In genomic region chr6:29082776-29083354, GRCm38 (mm10) we compare ENCODE assay signal across 16 mouse cellular contexts. TPM values are rescaled to one million over a fixed set of nuclear protein-coding genes. Genes with fewer than 3 reads are reported as not detected.
A peak's percentile ranks its signal among the peaks of the same experiment; 100 is the strongest.
DNase-seq lines count a peak whose midpoint lies in the region; ATAC-seq and TF ChIP-seq lines count a peak whose summit lies in the region.
"Had no signal": no experiment of that assay in that cellular context is flagged by ENCODE, and none has a peak within 500 bp of the region (broad histone marks: within the 10 kb centered on the region; RNA-seq: fewer than 3 reads in every experiment).

No protein-coding gene starts in this region.

- no peak overlapping the region for H3K27ac ChIP-seq in stomach, postnatal 0 days (replicated peaks)
- H3K27ac ChIP-seq in cerebellum, adult 2 months (ENCODE audit: insufficient read depth, low read length), result no peak overlapping the region
- H3K27ac ChIP-seq: forebrain, embryonic 15.5 days; heart, embryonic 13.5 days; hindbrain, embryonic 15.5 days; kidney, postnatal 0 days; liver, embryonic 13.5 days had no signal

- peak; percentile 16 for DNase-seq in embryo, embryonic 10 days (ENCODE audit: low spot score)
- DNase-seq in embryo, embryonic 10.5 days (ENCODE audit: low spot score), result no peak
- peak; percentile 4 for DNase-seq in urinary bladder, adult 18-20 months (ENCODE audit: low spot score in 2 of 2)
- no peak for DNase-seq in urinary bladder, postnatal 25 days (ENCODE audit: low spot score)
- no peak for DNase-seq in brain, embryonic 14.5 days (ENCODE audit: low read depth)
- DNase-seq in stomach, postnatal 0 days (ENCODE audit: low spot score), result no peak
- no peak for DNase-seq in cerebellum, adult 2 months
- no peak for DNase-seq in thymus, postnatal 0 days (ENCODE audit: low spot score)
- DNase-seq: cerebellum, adult 11-12 months; gastrocnemius, postnatal 10 days; liver, embryonic 13.5 days had no signal

- H3K9ac ChIP-seq in stomach, postnatal 0 days (ENCODE audit: low read length), result no peak overlapping the region
- H3K9ac ChIP-seq: forebrain, embryonic 15.5 days; heart, embryonic 13.5 days; hindbrain, embryonic 15.5 days; liver, embryonic 13.5 days had no signal

- no peaks in the 10 kb centered on the region for H3K4me1 ChIP-seq in stomach, postnatal 0 days (replicated peaks; ENCODE audit: control insufficient read depth, insufficient read depth)
- H3K4me1 ChIP-seq in cerebellum, adult 2 months (ENCODE audit: control insufficient read depth, insufficient read depth, low read length), result 0 out of 2 replicates have a peak, but pooled peaks cover 3% of the 10 kb centered on the region
- H3K4me1 ChIP-seq: heart, embryonic 13.5 days; hindbrain, embryonic 15.5 days; liver, embryonic 13.5 days had no signal

- no peaks in the 10 kb centered on the region for H3K27me3 ChIP-seq in stomach, postnatal 0 days (ENCODE audit: control insufficient read depth, insufficient read depth, low read length)
- H3K27me3 ChIP-seq in cerebellum, adult 2 months (ENCODE audit: control insufficient read depth, insufficient read depth, low read length), result no peaks in the 10 kb centered on the region
- H3K27me3 ChIP-seq: forebrain, embryonic 15.5 days; hindbrain, embryonic 15.5 days; liver, embryonic 13.5 days had no signal

- ATAC-seq in stomach, postnatal 0 days (ENCODE audit: low FRiP score, low TSS enrichment), result no peak
- ATAC-seq: activated CD4-positive, CD25-positive, alpha-beta regulatory T cell, adult 4 months; forebrain, embryonic 15.5 days had no signal

- no peak for TF ChIP-seq POLR2A in brain, embryonic 14.5 days (IDR thresholded peaks at IDR 0.05; ENCODE audit: borderline replicate concordance, extremely low read depth, insufficient read depth, insufficient read length, poor library complexity, severe bottlenecking)
- TF ChIP-seq POLR2A in cerebellum, adult 2 months (IDR thresholded peaks at IDR 0.05; ENCODE audit: borderline replicate concordance, insufficient read depth, low read length), result no peak

- no peaks in the 10 kb centered on the region for H3K9me3 ChIP-seq in stomach, postnatal 0 days (ENCODE audit: control insufficient read depth, low read length)
- H3K9me3 ChIP-seq: forebrain, embryonic 15.5 days; heart, embryonic 13.5 days; hindbrain, embryonic 15.5 days; liver, embryonic 13.5 days had no signal

- no peak overlapping the region for H3K4me2 ChIP-seq in stomach, postnatal 0 days (replicated peaks; ENCODE audit: low read depth)
- H3K4me2 ChIP-seq: forebrain, embryonic 15.5 days; heart, embryonic 13.5 days; hindbrain, embryonic 15.5 days; liver, embryonic 13.5 days had no signal

- TF ChIP-seq CTCF in brain, embryonic 14.5 days (IDR thresholded peaks at IDR 0.05; ENCODE audit: borderline replicate concordance, extremely low read depth, insufficient read depth, insufficient read length), result peak; percentile 14; the same call in 1 of the 2 replicates
- TF ChIP-seq CTCF in stomach, postnatal 0 days (IDR thresholded peaks at IDR 0.05; ENCODE audit: low read depth), result peak; percentile 36; the same call in 1 of the 2 replicates
- TF ChIP-seq CTCF in cerebellum, adult 2 months (IDR thresholded peaks at IDR 0.05; ENCODE audit: borderline replicate concordance, insufficient read depth, low read depth, low read length), result no peak

- no peaks in the 10 kb centered on the region for H3K36me3 ChIP-seq in stomach, postnatal 0 days (ENCODE audit: control insufficient read depth, insufficient read depth, low read length)
- H3K36me3 ChIP-seq: forebrain, embryonic 15.5 days; heart, embryonic 13.5 days; hindbrain, embryonic 15.5 days; liver, embryonic 13.5 days had no signal

- H3K4me3 ChIP-seq in stomach, postnatal 0 days (ENCODE audit: low read depth, low read length), result no peak overlapping the region
- H3K4me3 ChIP-seq in cerebellum, adult 2 months (replicated peaks; ENCODE audit: insufficient read depth, low read depth, low read length), result no peak overlapping the region
- H3K4me3 ChIP-seq: forebrain, embryonic 15.5 days; heart, embryonic 13.5 days; hindbrain, embryonic 15.5 days; liver, embryonic 13.5 days had no signal

- 36% methylated on average over 9 of the region's 9 CpGs for WGBS in stomach, postnatal 0 days
- 35% methylated on average over 9 of the region's 9 CpGs for WGBS in cerebellum, adult 2 months

- no peak for TF ChIP-seq EP300 in stomach, postnatal 0 days (optimal IDR thresholded peaks at IDR 0.05)

RNA-seq across cellular contexts. Expression of gene Lep, which starts 22.8 kb away (rescaled TPM):
- polyA plus RNA-seq in brain, embryonic 14.5 days (2012; rRNA removed), result not detected in 2 replicates
- not detected in 2 replicates for polyA plus RNA-seq in stomach, postnatal 0 days (2015; fragmentation: Nextera tagmentation; extraction: Ambion mirVana)
- not detected in 2 replicates for polyA plus RNA-seq in cerebellum, adult 2 months (2012; rRNA removed)
- polyA plus RNA-seq in thymus, postnatal 0 days (2015; fragmentation: Nextera tagmentation; extraction: Ambion mirVana), result 0.12 TPM in 1 of 2 replicates, not detected in the other
- polyA plus RNA-seq: activated CD4-positive, CD25-positive, alpha-beta regulatory T cell, adult 4 months; forebrain, embryonic 15.5 days; heart, embryonic 13.5 days; hindbrain, embryonic 15.5 days; kidney, postnatal 0 days; liver, embryonic 13.5 days had no signal

Comparison
In these comparisons a context has a peak if more than half of its experiments do, and no peak if none do; other contexts are left out.
1. DNase-seq: peak in embryo, embryonic 10 days (single experiment) and urinary bladder, adult 18-20 months (2 of 2); none in embryo, embryonic 10.5 days (single experiment), urinary bladder, postnatal 25 days (single experiment), brain, embryonic 14.5 days (single experiment), stomach, postnatal 0 days (single experiment), cerebellum, adult 2 months (0 of 2) and thymus, postnatal 0 days (single experiment).